Mouse (Mus musculus): ENCODE measurements around the gene Tdrd9. TPM values are rescaled to one million over a fixed set of nuclear protein-coding genes. Genes with fewer than 3 reads are reported as not detected.

Tdrd9 gene
- total and polyA plus RNA-seq, 3 experiments = 28.9 to 46.5 TPM; not detected in 1

DNA sequence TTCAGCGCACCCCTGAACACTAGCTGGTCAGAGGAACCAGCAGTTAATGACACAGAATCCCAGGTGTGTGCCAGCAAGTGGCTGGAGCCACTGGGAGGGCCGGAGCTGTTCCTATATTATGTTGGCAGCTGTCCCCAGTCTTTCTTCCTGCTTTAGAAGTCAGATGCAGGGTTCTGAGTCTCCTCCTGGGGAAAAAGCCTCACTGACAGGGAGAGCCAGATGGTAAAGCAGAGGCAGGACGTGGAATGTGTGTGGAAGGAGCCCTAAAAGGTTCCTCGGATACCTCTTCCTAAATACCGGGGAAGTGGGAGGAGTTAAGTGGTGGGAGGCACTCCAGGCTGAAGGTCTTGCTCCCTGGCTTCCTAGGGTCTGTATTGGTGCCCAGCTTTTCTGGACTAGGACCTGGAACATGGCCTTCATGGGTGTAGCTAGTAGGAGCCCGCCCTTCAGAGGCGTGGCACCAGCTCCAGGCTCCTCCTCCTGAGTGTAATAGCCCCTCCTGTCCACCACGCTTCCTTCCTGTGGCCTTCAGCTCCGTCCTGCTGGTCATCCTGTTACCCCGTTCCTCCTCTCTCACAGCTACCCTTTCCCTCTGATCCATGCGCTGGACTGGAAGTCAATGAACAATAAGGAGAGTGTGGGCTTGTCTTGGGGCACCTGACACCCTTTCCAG lies 38.2 kb upstream of the Tdrd9 start:
- no peaks in the 10 kb centered on the region; a peak in 1 of 4 replicates for H3K36me3 ChIP-seq (ENCODE audit: control insufficient read depth in 1 of 2, insufficient read depth in 2 of 2, low read length in 2 of 2)
- H3K27me3 ChIP-seq (ENCODE audit: control insufficient read depth in 1 of 2, insufficient read depth in 2 of 2, low read length in 2 of 2) = no peaks in the 10 kb centered on the region
- H3K27ac ChIP-seq (ENCODE audit: control insufficient read depth, low read depth, low read length) = no peak overlapping the region
- H3K9me3 ChIP-seq (replicated peaks; ENCODE audit: insufficient read depth, low read length) = no peaks in the 10 kb centered on the region
- peaks cover 4 to 12% of the 10 kb centered on the region in 2 experiments; a peak in 3 of 4 replicates for H3K4me1 ChIP-seq (ENCODE audit: control insufficient read depth in 1 of 2, insufficient read depth in 2 of 2, low read length in 2 of 2)
- no peak for DNase-seq (ENCODE audit: low read depth, low spot score)
- H3K4me3 ChIP-seq (ENCODE audit: control insufficient read depth in 1 of 2, insufficient read depth in 1 of 2, low read depth in 2 of 2, low read length in 2 of 2) = no peak overlapping the region
- H3K79me2 ChIP-seq (ENCODE audit: control insufficient read depth, insufficient read depth, low read length, poor library complexity) = no peaks in the 10 kb centered on the region
- H3K9ac ChIP-seq (ENCODE audit: control insufficient read depth, low read depth, low read length, poor library complexity, severe bottlenecking) = no peak overlapping the region
- TF ChIP-seq MAZ (IDR thresholded peaks at IDR 0.05; ENCODE audit: low read depth, low read length) (no peak), MXI1 (IDR thresholded peaks at IDR 0.05; ENCODE audit: low read depth, low read length) (no peak), SMC3 (IDR thresholded peaks at IDR 0.05; ENCODE audit: low read depth, low read length) (no peak), TBP (IDR thresholded peaks at IDR 0.05; ENCODE audit: low read depth, low read length) (no peak), SIN3A (IDR thresholded peaks at IDR 0.05; ENCODE audit: low read length) (no peak), USF1 (IDR thresholded peaks at IDR 0.05; ENCODE audit: low read depth, low read length) (no peak), BHLHE40 (IDR thresholded peaks at IDR 0.05; ENCODE audit: borderline replicate concordance, low read depth, low read length) (no peak), JUND (IDR thresholded peaks at IDR 0.05; ENCODE audit: low read depth, low read length) (no peak), UBTF (IDR thresholded peaks at IDR 0.05; ENCODE audit: borderline replicate concordance, insufficient read depth, low read depth, low read length) (no peak), CHD1 (IDR thresholded peaks at IDR 0.05; ENCODE audit: low read depth, low read length) (no peak), GATA1 (IDR thresholded peaks at IDR 0.05; ENCODE audit: low read depth, low read length) (no peak), RAD21 (IDR thresholded peaks at IDR 0.05; ENCODE audit: low read depth, low read length) (no peak), POLR2AphosphoS2 (IDR thresholded peaks at IDR 0.05; ENCODE audit: low read length) (no peak), ETS1 (IDR thresholded peaks at IDR 0.05; ENCODE audit: low read depth, low read length) (no peak), HCFC1 (IDR thresholded peaks at IDR 0.05; ENCODE audit: low read depth, low read length) (no peak), KAT2A (conservative IDR thresholded peaks at IDR 0.05; ENCODE audit: low read depth, low read length) (no peak), ZNF384 (IDR thresholded peaks at IDR 0.05; ENCODE audit: low read depth, low read length) (no peak), USF2 (IDR thresholded peaks at IDR 0.05; ENCODE audit: borderline replicate concordance in 1 of 2, insufficient read depth in 1 of 2, low read depth in 1 of 2, low read length in 2 of 2) (no peak), CTCF (IDR thresholded peaks at IDR 0.05 in 2 of 3, conservative IDR thresholded peaks at IDR 0.05 in 1 of 3; ENCODE audit: control insufficient read depth in 1 of 3, insufficient read depth in 1 of 3, low read depth in 2 of 3, low read length in 3 of 3, poor library complexity in 1 of 3, severe bottlenecking in 1 of 3) (no peak), RCOR1 (IDR thresholded peaks at IDR 0.05; ENCODE audit: low read depth, low read length) (no peak)

DNA sequence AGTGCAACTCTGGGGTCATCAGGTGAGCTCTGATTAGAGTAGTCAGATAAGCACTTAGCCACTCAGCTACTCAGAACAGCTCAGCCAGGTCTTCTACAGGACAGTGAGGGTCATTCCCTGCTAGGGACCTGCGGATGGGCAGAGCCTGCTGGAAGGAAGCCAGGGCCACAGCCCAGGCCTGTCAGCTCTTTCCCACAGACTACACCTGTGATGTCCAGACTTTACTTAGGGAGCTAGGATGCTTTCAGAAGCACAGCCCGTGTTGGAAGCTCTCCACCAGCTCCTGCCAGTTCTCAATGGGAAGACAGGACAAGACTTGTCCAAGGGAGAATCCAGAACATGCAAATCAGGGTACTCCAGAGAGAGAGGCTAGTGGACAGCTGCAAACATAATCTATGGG lies 37.4 kb upstream of the Tdrd9 start:
- H3K9me3 ChIP-seq (replicated peaks; ENCODE audit: insufficient read depth, low read length) = no peaks in the 10 kb centered on the region
- no peak for DNase-seq (ENCODE audit: low read depth, low spot score)
- no peak overlapping the region for H3K9ac ChIP-seq (ENCODE audit: control insufficient read depth, low read depth, low read length, poor library complexity, severe bottlenecking)
- H3K4me3 ChIP-seq (ENCODE audit: control insufficient read depth in 1 of 2, insufficient read depth in 1 of 2, low read depth in 2 of 2, low read length in 2 of 2) = no peak overlapping the region
- no peaks in the 10 kb centered on the region; a peak in 1 of 4 replicates for H3K36me3 ChIP-seq (ENCODE audit: control insufficient read depth in 1 of 2, insufficient read depth in 2 of 2, low read length in 2 of 2)
- H3K27me3 ChIP-seq (ENCODE audit: control insufficient read depth in 1 of 2, insufficient read depth in 2 of 2, low read length in 2 of 2) = no peaks in the 10 kb centered on the region
- TF ChIP-seq CHD1 (IDR thresholded peaks at IDR 0.05; ENCODE audit: low read depth, low read length) (no peak), SIN3A (IDR thresholded peaks at IDR 0.05; ENCODE audit: low read length) (no peak), MEF2A (IDR thresholded peaks at IDR 0.05; ENCODE audit: extremely low read depth, insufficient replicate concordance, low read depth, low read length, poor library complexity, severe bottlenecking) (no peak), SMC3 (IDR thresholded peaks at IDR 0.05; ENCODE audit: low read depth, low read length) (no peak), ZMIZ1 (IDR thresholded peaks at IDR 0.05; ENCODE audit: low read depth, low read length) (no peak), TCF12 (IDR thresholded peaks at IDR 0.05; ENCODE audit: low read depth, low read length) (no peak), USF1 (IDR thresholded peaks at IDR 0.05; ENCODE audit: low read depth, low read length) (no peak), NELFE (IDR thresholded peaks at IDR 0.05; ENCODE audit: low read depth, low read length) (no peak), USF2 (IDR thresholded peaks at IDR 0.05; ENCODE audit: borderline replicate concordance in 1 of 2, insufficient read depth in 1 of 2, low read depth in 1 of 2, low read length in 2 of 2) (no peak), GABPA (IDR thresholded peaks at IDR 0.05; ENCODE audit: low read depth, low read length) (no peak), CHD2 (IDR thresholded peaks at IDR 0.05; ENCODE audit: low read length) (no peak), ELF1 (IDR thresholded peaks at IDR 0.05; ENCODE audit: low read depth, low read length) (no peak), MAZ (IDR thresholded peaks at IDR 0.05; ENCODE audit: low read depth, low read length) (no peak), POLR2AphosphoS2 (IDR thresholded peaks at IDR 0.05; ENCODE audit: low read length) (no peak), MAFK (IDR thresholded peaks at IDR 0.05; ENCODE audit: borderline replicate concordance, low read depth, low read length) (no peak), POLR2AphosphoS5 (IDR thresholded peaks at IDR 0.05; ENCODE audit: borderline replicate concordance, low read depth, low read length) (no peak), MAX (IDR thresholded peaks at IDR 0.05; ENCODE audit: low read length) (no peak), HCFC1 (IDR thresholded peaks at IDR 0.05; ENCODE audit: low read depth, low read length) (no peak)
- no peaks in the 10 kb centered on the region for H3K79me2 ChIP-seq (ENCODE audit: control insufficient read depth, insufficient read depth, low read length, poor library complexity)
- peaks cover 4 to 12% of the 10 kb centered on the region in 2 experiments; a peak in 3 of 4 replicates for H3K4me1 ChIP-seq (ENCODE audit: control insufficient read depth in 1 of 2, insufficient read depth in 2 of 2, low read length in 2 of 2)
- H3K27ac ChIP-seq (ENCODE audit: control insufficient read depth, low read depth, low read length) = no peak overlapping the region
